Comparison of ENCODE assay signal across 8 mouse cellular contexts in the genomic region with DNA sequence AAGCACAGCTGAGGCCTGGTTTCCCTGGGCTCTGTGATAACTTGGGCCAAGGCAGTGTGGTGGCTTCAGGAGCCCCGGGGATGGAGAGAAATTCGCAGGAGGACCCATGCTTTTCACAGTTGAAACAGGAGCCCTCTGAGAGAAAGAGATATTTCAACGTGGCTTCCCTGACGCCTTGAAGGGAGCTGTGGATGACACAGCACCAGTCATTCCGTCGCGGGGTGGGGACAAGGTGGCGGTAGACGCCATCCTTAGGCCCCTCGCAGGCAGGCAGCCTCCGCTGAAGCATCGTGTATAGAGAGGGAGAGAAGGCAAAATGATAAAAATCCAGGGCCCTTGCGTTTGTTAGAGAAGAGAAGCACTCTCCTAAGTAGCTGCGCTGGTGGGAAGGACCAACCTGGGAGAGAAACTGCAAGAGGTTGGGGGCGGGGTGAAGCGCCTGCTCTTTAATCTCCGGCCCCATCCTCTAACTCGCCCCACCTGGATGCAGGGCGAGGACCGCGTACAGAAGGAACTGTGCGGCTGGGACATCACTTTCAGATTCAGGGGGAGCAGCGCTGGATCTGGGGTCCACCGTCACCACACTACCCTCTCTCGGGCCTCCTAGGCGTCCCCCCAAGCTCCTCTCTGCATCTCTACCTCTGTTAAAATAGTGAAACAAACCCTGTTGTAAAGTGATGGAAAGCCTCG. TPM values are rescaled to one million over a fixed set of nuclear protein-coding genes. Genes with fewer than 3 reads are reported as not detected.
DNase-seq lines count a peak whose midpoint lies in the region; ATAC-seq lines count a peak whose summit lies in the region.

No protein-coding gene starts in this region.

- H3K36me3 ChIP-seq in embryonic facial prominence, embryonic 12.5 days = no peaks in the 10 kb centered on the region
- no peaks in the 10 kb centered on the region for H3K36me3 ChIP-seq in hindbrain, embryonic 15.5 days
- H3K36me3 ChIP-seq in liver, embryonic 13.5 days = no peaks in the 10 kb centered on the region

- H3K4me3 ChIP-seq in embryonic facial prominence, embryonic 12.5 days = peak overlapping the region; percentile 89
- H3K4me3 ChIP-seq in hindbrain, embryonic 15.5 days = peak overlapping the region; percentile 58
- H3K4me3 ChIP-seq in liver, embryonic 13.5 days (replicated peaks) = peak overlapping the region; percentile 81

- H3K9me3 ChIP-seq in embryonic facial prominence, embryonic 12.5 days = no peaks in the 10 kb centered on the region
- H3K9me3 ChIP-seq in hindbrain, embryonic 15.5 days = no peaks in the 10 kb centered on the region
- no peaks in the 10 kb centered on the region for H3K9me3 ChIP-seq in liver, embryonic 13.5 days (replicated peaks)

- peak overlapping the region; percentile 87 for H3K9ac ChIP-seq in embryonic facial prominence, embryonic 12.5 days
- H3K9ac ChIP-seq in hindbrain, embryonic 15.5 days = peak overlapping the region; percentile 50; the same call in 1 of the 2 replicates
- H3K9ac ChIP-seq in liver, embryonic 13.5 days = peak overlapping the region; percentile 81

- DNase-seq in embryo, embryonic 10 days (ENCODE audit: low spot score) = peak; percentile 40
- no peak for DNase-seq in embryo, embryonic 9.5 days (ENCODE audit: extremely low spot score)
- peak; percentile 13 to 33 for DNase-seq in CD8-positive naive resting alpha-beta T cell, adult 2 months (ENCODE audit: low read depth in 2 of 2, low spot score in 2 of 2)
- peak; percentile 51 for DNase-seq in liver, embryonic 13.5 days
- DNase-seq in spleen, adult 12 weeks (ENCODE audit: low spot score) = peak; percentile 30
- no peak for DNase-seq in layer of hippocampus, adult 9-10 months (ENCODE audit: low spot score)

- H3K27me3 ChIP-seq in embryonic facial prominence, embryonic 12.5 days = no peaks in the 10 kb centered on the region
- peaks cover 29% of the 10 kb centered on the region for H3K27me3 ChIP-seq in hindbrain, embryonic 15.5 days
- no peaks in the 10 kb centered on the region for H3K27me3 ChIP-seq in liver, embryonic 13.5 days

- H3K4me1 ChIP-seq in embryonic facial prominence, embryonic 12.5 days = peaks cover 22% of the 10 kb centered on the region
- peaks cover 47% of the 10 kb centered on the region for H3K4me1 ChIP-seq in hindbrain, embryonic 15.5 days (replicated peaks)
- H3K4me1 ChIP-seq in liver, embryonic 13.5 days (replicated peaks) = peaks cover 55% of the 10 kb centered on the region

- peak overlapping the region; percentile 92 for H3K27ac ChIP-seq in embryonic facial prominence, embryonic 12.5 days
- H3K27ac ChIP-seq in hindbrain, embryonic 15.5 days (replicated peaks) = no peak overlapping the region
- peak overlapping the region; percentile 85 for H3K27ac ChIP-seq in liver, embryonic 13.5 days

- ATAC-seq in embryonic facial prominence, embryonic 12.5 days (ENCODE audit: insufficient number of reproducible peaks, insufficient read depth, low FRiP score, low TSS enrichment) = no peak
- peak; percentile 16; the same call in 1 of the 2 replicates for ATAC-seq in hindbrain, embryonic 15.5 days (ENCODE audit: low FRiP score, low read depth)
- peak; percentile 60 for ATAC-seq in liver, embryonic 13.5 days (ENCODE audit: low read depth)

- peak overlapping the region; percentile 95 for H3K4me2 ChIP-seq in embryonic facial prominence, embryonic 12.5 days (replicated peaks)
- H3K4me2 ChIP-seq in hindbrain, embryonic 15.5 days = peak overlapping the region; percentile 99
- peak overlapping the region; percentile 97 for H3K4me2 ChIP-seq in liver, embryonic 13.5 days

- 2% methylated on average over 27 of the region's 27 CpGs for WGBS in embryonic facial prominence, embryonic 12.5 days
- WGBS in hindbrain, embryonic 15.5 days = 4% methylated on average over 27 of the region's 27 CpGs
- 3% methylated on average over 27 of the region's 27 CpGs for WGBS in liver, embryonic 13.5 days (ENCODE audit: insufficient replicate concordance)

RNA-seq across cellular contexts. Expression of a gene that starts 46.9 kb away (rescaled TPM):
- 9.4 and 10.1 TPM in 2 replicates for polyA plus RNA-seq in embryonic facial prominence, embryonic 12.5 days (2016; fragmentation: Nextera tagmentation; extraction: Ambion mirVana)
- polyA plus RNA-seq in hindbrain, embryonic 15.5 days (2015; fragmentation: Nextera tagmentation; extraction: Ambion mirVana) = 2.8 and 3.4 TPM in 2 replicates
- polyA plus RNA-seq in liver, embryonic 13.5 days (2015; fragmentation: Nextera tagmentation; extraction: Ambion mirVana) = 4.8 and 5.1 TPM in 2 replicates

Comparison
In these comparisons a context has a peak if more than half of its experiments do, and no peak if none do; other contexts are left out.
1. DNase-seq: peak in embryo, embryonic 10 days (single experiment), CD8-positive naive resting alpha-beta T cell, adult 2 months (2 of 2), liver, embryonic 13.5 days (single experiment) and spleen, adult 12 weeks (single experiment); none in embryo, embryonic 9.5 days (single experiment) and layer of hippocampus, adult 9-10 months (single experiment).
2. Peak in every context shown above with its lines, with median percentiles within 50 percentile points of each other: H3K4me2 ChIP-seq, H3K4me3 ChIP-seq and H3K9ac ChIP-seq.